Mouse (Mus musculus) embryonic facial prominence, embryonic 15.5 days (tissue): ENCODE measurements at regions not wholly inside any gene's neighbourhood (a gene's known extent, or its start where the extent isn't known, plus 50 kb on each side); places are given as distances from the start of the nearest gene placed in this dataset.

ENCODE experiments used
- ATAC-seq: fragments of 200-750 bp; cut with Nextera tagmentation; 2 replicates; pipeline ENCODE4 v1.8.0; 2017; ENCODE audit warnings: low read depth, moderate TSS enrichment; ENCODE audit not compliant: insufficient number of reproducible peaks, low FRiP score, low TSS enrichment
- H3K27ac ChIP-seq: fragments of 300-500 bp; sonication (generic); replicated peaks from 2 replicates; pipeline ENCODE4 v1.5.1; 2015; ENCODE audit warnings: mild to moderate bottlenecking, inconsistent platforms
- H3K27me3 ChIP-seq: fragments of 300-500 bp; sonication (generic); 2 replicates; pipeline ENCODE4 v1.6.1; 2015; ENCODE audit warnings: inconsistent platforms
- H3K36me3 ChIP-seq: fragments of 300-500 bp; sonication (generic); 2 replicates; pipeline ENCODE4 v1.6.1; 2015; ENCODE audit warnings: mild to moderate bottlenecking, inconsistent platforms
- H3K4me1 ChIP-seq: fragments of 300-500 bp; sonication (generic); 2 replicates; pipeline ENCODE4 v1.6.1; 2015; ENCODE audit warnings: inconsistent platforms
- H3K4me2 ChIP-seq: fragments of 300-500 bp; sonication (generic); replicated peaks from 2 replicates; pipeline ENCODE4 v1.6.1; 2015; ENCODE audit warnings: mild to moderate bottlenecking, inconsistent platforms
- H3K4me3 ChIP-seq: fragments of 300-500 bp; sonication (generic); replicated peaks from 2 replicates; pipeline ENCODE4 v1.5.1; 2015; ENCODE audit warnings: mild to moderate bottlenecking, inconsistent platforms
- H3K9ac ChIP-seq: fragments of 300-500 bp; sonication (generic); 2 replicates; pipeline ENCODE4 v1.6.1; 2015; ENCODE audit warnings: inconsistent platforms
- H3K9me3 ChIP-seq: fragments of 300-500 bp; sonication (generic); replicated peaks from 2 replicates; pipeline ENCODE4 v1.6.1; 2016; ENCODE audit warnings: inconsistent platforms
- WGBS: fragments of 180-500 bp; shearing (Covaris S2); methylation state at CpG from one replicate; pipeline ENCODE4 v1.1.7; 2015; 5-methylcytosine and 5-hydroxymethylcytosine counted together

GRCm38 (mm10) chr10:8071858-8072257 is 115.8 kb upstream of the Tab2 start:
- Histone ChIP-seq H3K27ac (no peak overlapping the region), H3K36me3 (no peaks in the 10 kb centered on the region), H3K4me3 (no peak overlapping the region), H3K4me1 (no peaks in the 10 kb centered on the region), H3K27me3 (no peaks in the 10 kb centered on the region), H3K4me2 (no peak overlapping the region), H3K9me3 (no peaks in the 10 kb centered on the region), H3K9ac (no peak overlapping the region)
- ATAC-seq, result no peak
- WGBS, result 70% methylated on average over 3 of the region's 3 CpGs

DNA sequence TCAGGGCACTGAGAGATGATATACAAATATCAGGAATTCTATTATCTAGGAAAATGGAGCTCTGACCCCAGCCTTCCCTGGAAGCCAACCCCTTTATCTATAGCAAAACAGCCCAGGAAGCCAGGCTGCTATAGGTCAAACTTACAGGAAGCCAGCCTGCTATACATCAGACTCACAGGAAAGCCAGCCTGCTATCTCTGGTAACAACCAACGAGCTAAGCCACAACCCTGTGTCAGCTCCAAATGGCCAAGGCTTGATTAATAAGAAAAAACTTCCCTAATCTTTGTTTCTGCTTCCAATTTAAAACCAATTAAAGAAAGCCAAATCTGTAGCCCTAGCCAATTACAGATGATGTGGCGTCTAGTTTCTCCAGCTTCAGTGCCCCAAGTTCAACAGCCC is 114.4 kb upstream of the Tab2 start:
- no peaks in the 10 kb centered on the region for H3K9me3 ChIP-seq
- no peak overlapping the region for H3K4me3 ChIP-seq
- H3K9ac ChIP-seq, result no peak overlapping the region
- ATAC-seq, result no peak
- no peak overlapping the region for H3K4me2 ChIP-seq
- no peaks in the 10 kb centered on the region for H3K36me3 ChIP-seq
- H3K27me3 ChIP-seq, result no peaks in the 10 kb centered on the region
- 47% methylated on average over 2 of the region's 2 CpGs for WGBS
- H3K4me1 ChIP-seq, result no peaks in the 10 kb centered on the region
- no peak overlapping the region for H3K27ac ChIP-seq

- Histone ChIP-seq H3K4me1 (no peaks in the 10 kb centered on the region), H3K4me2 (no peak overlapping the region), H3K9me3 (no peaks in the 10 kb centered on the region), H3K27ac (no peak overlapping the region), H3K36me3 (no peaks in the 10 kb centered on the region), H3K27me3 (no peaks in the 10 kb centered on the region), H3K4me3 (no peak overlapping the region), H3K9ac (no peak overlapping the region)
- 83% methylated on average over 3 of the region's 3 CpGs for WGBS
- ATAC-seq, result no peak
Observed at GRCm38 (mm10) chr10:8066926-8067325, 110.9 kb upstream of the Tab2 start.

- Histone ChIP-seq H3K4me2 (no peak overlapping the region), H3K27me3 (no peaks in the 10 kb centered on the region), H3K4me1 (no peaks in the 10 kb centered on the region), H3K9ac (no peak overlapping the region), H3K27ac (no peak overlapping the region), H3K4me3 (no peak overlapping the region), H3K36me3 (no peaks in the 10 kb centered on the region), H3K9me3 (no peaks in the 10 kb centered on the region)
- ATAC-seq, result no peak
- WGBS, result 60% methylated on average over 8 of the region's 8 CpGs
Observed at GRCm38 (mm10) chr10:8065746-8066145, 109.7 kb upstream of the Tab2 start.

- Histone ChIP-seq H3K4me2 (no peak overlapping the region), H3K27ac (no peak overlapping the region), H3K36me3 (no peaks in the 10 kb centered on the region), H3K4me3 (no peak overlapping the region), H3K4me1 (no peaks in the 10 kb centered on the region), H3K27me3 (no peaks in the 10 kb centered on the region), H3K9me3 (no peaks in the 10 kb centered on the region), H3K9ac (no peak overlapping the region)
- no peak for ATAC-seq
- WGBS, result 46% methylated on average over 2 of the region's 2 CpGs
Observed at GRCm38 (mm10) chr10:8064281-8064680, 108.3 kb upstream of the Tab2 start.

DNA sequence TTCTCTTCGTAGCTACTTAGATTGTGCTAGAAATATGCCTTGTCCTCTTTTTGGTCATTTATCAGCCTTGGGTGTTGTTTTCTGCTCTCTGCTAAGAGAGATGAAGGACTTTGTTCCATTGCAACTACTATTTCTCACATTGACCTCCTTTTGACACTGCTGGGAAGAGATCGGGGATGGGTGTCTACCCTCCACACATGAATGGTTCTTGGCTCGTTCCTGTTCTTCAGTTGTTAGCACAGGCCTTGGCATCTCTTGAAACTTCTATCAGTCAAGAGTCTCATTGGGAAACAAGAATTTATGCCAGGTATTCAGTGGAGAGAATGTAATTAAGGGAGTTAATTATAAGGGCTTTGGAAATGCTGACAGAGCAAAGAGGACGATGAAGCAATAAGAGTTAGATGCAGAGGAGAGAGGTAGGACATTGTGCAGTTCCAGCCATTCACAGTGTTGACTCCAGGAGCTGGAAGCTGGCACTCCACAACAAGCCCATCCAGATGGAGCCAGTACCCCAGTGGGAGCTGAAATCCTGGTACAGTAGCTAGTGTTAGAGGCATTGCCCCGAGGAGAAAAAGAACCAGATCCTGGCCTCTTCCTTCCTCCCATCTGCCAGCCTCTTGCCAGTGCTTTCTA is 107.5 kb upstream of the Tab2 start:
- H3K4me3 ChIP-seq, result no peak overlapping the region
- no peak overlapping the region for H3K9ac ChIP-seq
- no peak overlapping the region for H3K4me2 ChIP-seq
- H3K4me1 ChIP-seq, result no peaks in the 10 kb centered on the region
- 68% methylated on average over 5 of the region's 5 CpGs for WGBS
- H3K9me3 ChIP-seq, result no peaks in the 10 kb centered on the region
- no peak overlapping the region for H3K27ac ChIP-seq
- ATAC-seq, result no peak
- no peaks in the 10 kb centered on the region for H3K27me3 ChIP-seq
- H3K36me3 ChIP-seq, result no peaks in the 10 kb centered on the region

DNA sequence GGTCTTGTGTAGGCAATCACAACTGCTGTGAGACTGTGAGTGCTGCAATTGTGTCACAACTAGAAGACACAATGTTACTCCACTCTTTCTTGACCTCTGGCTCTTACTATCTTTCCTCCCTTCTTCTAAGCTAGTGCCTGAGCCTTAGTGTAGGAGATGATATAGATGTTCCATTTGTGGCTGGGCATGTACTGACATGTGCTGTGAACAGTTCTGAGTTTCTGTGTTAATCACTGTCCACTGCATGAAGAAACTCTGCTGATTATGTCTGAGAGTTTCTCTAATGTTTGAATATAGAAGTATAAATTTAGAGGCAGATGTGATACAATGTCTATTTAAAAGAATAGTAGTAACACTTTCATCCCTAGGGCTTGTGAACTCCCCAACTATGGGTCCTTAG is 105.0 kb upstream of the Tab2 start:
- Histone ChIP-seq H3K27me3 (no peaks in the 10 kb centered on the region), H3K36me3 (no peaks in the 10 kb centered on the region), H3K27ac (no peak overlapping the region), H3K9me3 (no peaks in the 10 kb centered on the region), H3K4me3 (no peak overlapping the region), H3K4me1 (no peaks in the 10 kb centered on the region), H3K9ac (no peak overlapping the region), H3K4me2 (no peak overlapping the region)
- no peak for ATAC-seq

DNA sequence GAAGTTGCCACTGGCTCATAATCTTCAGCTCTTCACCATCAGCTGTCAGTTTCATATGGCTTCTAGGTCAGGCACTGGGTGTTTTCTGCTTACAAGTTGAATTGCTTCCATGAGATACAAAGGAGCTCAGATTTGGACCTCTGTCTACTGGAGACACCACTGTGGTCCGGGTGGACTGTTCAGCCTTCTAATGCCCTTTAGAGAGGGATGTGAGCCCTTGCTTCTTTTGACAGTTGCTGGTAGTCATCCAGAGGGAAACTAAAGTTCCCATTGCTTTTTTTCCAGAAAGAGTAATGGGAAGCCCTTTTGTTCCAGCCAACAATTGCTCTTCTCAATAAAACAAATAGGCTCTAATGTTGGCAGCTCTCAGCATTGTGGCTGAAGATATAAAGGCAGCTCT is 103.7 kb upstream of the Tab2 start:
- no peak overlapping the region for H3K9ac ChIP-seq

GRCm38 (mm10) chr10:8057855-8058254 is 101.8 kb upstream of the Tab2 start:
- no peaks in the 10 kb centered on the region for H3K27me3 ChIP-seq
- H3K36me3 ChIP-seq, result no peaks in the 10 kb centered on the region
- ATAC-seq, result no peak
- WGBS, result 67% methylated on average over 5 of the region's 5 CpGs
- no peak overlapping the region for H3K4me3 ChIP-seq
- H3K4me2 ChIP-seq, result no peak overlapping the region
- no peaks in the 10 kb centered on the region for H3K4me1 ChIP-seq
- H3K9me3 ChIP-seq, result no peaks in the 10 kb centered on the region
- no peak overlapping the region for H3K9ac ChIP-seq
- no peak overlapping the region for H3K27ac ChIP-seq

More for the DNA sequence above, 103.7 kb upstream of the Tab2 start:
- H3K9me3 ChIP-seq, result no peaks in the 10 kb centered on the region
- no peaks in the 10 kb centered on the region for H3K4me1 ChIP-seq
- H3K36me3 ChIP-seq, result no peaks in the 10 kb centered on the region
- ATAC-seq, result no peak
- no peak overlapping the region for H3K27ac ChIP-seq
- H3K4me3 ChIP-seq, result no peak overlapping the region
- 92% methylated on average over 1 of the region's 1 CpGs for WGBS
- H3K4me2 ChIP-seq, result no peak overlapping the region
- no peaks in the 10 kb centered on the region for H3K27me3 ChIP-seq

DNA sequence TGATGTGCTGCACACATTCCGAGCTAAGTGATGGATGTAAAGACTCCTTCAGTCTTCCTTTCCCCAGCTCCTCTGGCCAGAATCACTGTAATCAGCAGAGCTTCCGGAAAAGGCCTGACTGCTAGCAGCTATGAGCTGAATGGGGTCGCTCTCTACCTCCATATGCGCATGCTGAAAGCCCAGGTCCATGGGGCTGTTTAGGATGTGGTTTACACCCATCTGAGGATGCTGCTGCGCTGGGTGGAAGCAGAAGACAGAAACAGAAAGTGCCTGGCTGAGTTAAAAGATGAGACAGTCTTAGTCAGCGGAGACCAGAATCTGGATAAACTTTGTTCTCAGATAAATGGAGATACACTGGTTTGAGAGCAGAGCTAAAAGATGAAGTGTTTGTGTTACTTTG is 99.3 kb upstream of the Tab2 start:
- H3K9me3 ChIP-seq, result no peaks in the 10 kb centered on the region
- no peak for ATAC-seq
- H3K9ac ChIP-seq, result no peak overlapping the region
- H3K4me2 ChIP-seq, result no peak overlapping the region
- no peaks in the 10 kb centered on the region for H3K4me1 ChIP-seq
- no peaks in the 10 kb centered on the region for H3K27me3 ChIP-seq
- WGBS, result 79% methylated on average over 6 of the region's 6 CpGs
- no peak overlapping the region for H3K4me3 ChIP-seq
- H3K36me3 ChIP-seq, result no peaks in the 10 kb centered on the region
- H3K27ac ChIP-seq, result no peak overlapping the region

GRCm38 (mm10) chr10:8043416-8044163 is 87.6 kb upstream of the Tab2 start:
- Histone ChIP-seq H3K36me3 (no peaks in the 10 kb centered on the region), H3K9me3 (no peaks in the 10 kb centered on the region), H3K4me2 (no peak overlapping the region), H3K27me3 (no peaks in the 10 kb centered on the region), H3K4me3 (no peak overlapping the region), H3K9ac (no peak overlapping the region), H3K4me1 (0 out of 2 replicates have a peak, but pooled peaks cover 3% of the 10 kb centered on the region), H3K27ac (no peak overlapping the region)
- 84% methylated on average over 3 of the region's 3 CpGs for WGBS
- ATAC-seq, result no peak

GRCm38 (mm10) chr10:8042306-8042705 is 86.3 kb upstream of the Tab2 start:
- H3K9ac ChIP-seq, result no peak overlapping the region
- no peak for ATAC-seq
- H3K4me3 ChIP-seq, result no peak overlapping the region
- H3K27ac ChIP-seq, result no peak overlapping the region
- 0 out of 2 replicates have a peak, but pooled peaks cover 12% of the 10 kb centered on the region for H3K4me1 ChIP-seq
- H3K9me3 ChIP-seq, result no peaks in the 10 kb centered on the region
- H3K4me2 ChIP-seq, result no peak overlapping the region
- 75% methylated on average over 6 of the region's 6 CpGs for WGBS
- H3K36me3 ChIP-seq, result no peaks in the 10 kb centered on the region
- no peaks in the 10 kb centered on the region for H3K27me3 ChIP-seq
